Mouse (Mus musculus): ENCODE results near the gene Defb38.

The Defb38 gene

DNA sequence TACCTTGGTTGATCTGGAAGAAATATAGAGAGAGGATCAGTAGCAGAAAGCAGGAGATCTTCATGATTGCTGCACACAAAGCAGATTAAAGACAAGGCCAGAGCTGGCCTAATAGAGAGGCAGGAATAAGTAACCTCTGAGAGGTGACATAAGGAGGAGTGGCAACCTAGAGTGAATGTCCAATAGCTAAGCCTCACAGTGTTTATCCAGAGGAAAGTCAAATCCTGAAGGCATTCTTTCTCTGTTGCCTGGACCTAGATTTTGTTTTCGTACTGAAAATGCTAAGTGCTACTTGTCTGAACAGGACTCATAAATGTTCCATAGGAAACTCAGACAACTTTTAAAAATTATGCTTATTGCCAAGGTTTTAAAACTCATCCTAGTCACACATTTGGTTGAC is at the start of gene Defb38:
Gene Defb38 (minus strand): TSS at position 101 of the 400 bp plus-strand sequence.
- in situ Hi-C loops (cut with MboI; ENCODE audit: low pct_unique_long_range_greater_than_20kb in 1 of 2, low sequenced_read_pairs in 2 of 2, unreplicated experiment in 1 of 2), result no loop called here

DNA sequence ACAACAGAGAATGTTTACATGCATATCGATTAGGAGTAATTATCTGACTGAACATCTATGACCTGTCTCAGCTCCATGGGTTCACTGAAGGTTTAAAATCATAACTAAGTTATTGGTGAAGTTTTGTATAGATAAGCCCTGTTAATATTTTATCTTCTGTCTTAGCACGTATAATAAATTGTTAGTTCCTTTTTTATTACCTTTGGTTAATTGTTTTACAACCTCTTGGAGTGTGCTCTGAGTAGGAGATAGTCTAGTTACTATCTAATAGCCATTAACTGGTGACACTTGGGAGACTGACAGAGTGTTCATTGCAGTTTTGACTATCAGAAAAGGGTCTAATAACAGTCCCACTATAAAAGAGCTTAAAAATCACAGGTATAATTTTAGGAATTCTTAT is 39.6 kb upstream of the Defb38 start:
- in situ Hi-C loops (cut with MboI; ENCODE audit: low pct_unique_long_range_greater_than_20kb in 1 of 2, low sequenced_read_pairs in 2 of 2, unreplicated experiment in 1 of 2), result no loop called here

DNA sequence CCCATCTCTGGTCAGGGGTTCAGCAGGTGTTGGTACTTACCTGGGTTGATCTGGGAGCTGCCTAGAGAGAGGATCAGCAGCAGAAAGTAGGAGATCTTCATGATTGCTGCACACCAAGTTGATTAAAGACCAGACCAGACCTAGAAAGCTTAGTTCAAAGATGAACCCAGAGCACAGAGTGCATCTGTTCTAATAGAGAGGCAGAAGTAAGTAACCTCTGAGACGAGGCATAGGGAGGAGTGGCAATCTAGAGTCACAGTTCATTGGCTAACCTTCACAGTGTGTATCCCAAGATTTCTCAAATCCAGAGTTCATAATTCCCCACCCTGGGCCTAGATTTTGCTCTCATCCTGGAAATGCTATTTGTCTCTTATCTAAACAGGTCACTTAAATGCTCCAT is 38.3 kb upstream of the Defb38 start, which contains the start of gene Defb39:
Gene Defb39 (minus strand): TSS at position 101 of the 400 bp plus-strand sequence.
- in situ Hi-C loops (cut with MboI; ENCODE audit: low pct_unique_long_range_greater_than_20kb in 1 of 2, low sequenced_read_pairs in 2 of 2, unreplicated experiment in 1 of 2), result no loop called here

DNA sequence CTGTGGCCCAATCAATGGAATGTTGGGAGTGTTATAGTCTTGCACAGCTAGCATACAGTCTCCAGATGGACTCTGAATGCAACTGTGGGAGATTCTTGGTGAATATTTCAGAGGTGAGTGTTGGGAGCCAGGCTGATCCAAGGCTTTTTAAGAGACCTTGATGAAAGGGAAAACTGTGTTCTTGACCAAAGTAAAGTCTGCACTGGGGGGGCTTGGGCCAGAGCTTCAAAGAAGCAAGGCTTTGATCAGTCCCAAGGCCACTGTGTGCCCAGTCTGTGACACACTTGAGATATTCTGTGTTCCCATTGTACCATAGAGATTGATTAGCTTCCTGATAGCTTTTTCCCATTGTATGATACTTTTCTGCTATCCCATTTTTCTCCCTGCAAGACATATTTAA is 36.5 kb upstream of the Defb38 start:
- in situ Hi-C loops (cut with MboI; ENCODE audit: low pct_unique_long_range_greater_than_20kb in 1 of 2, low sequenced_read_pairs in 2 of 2, unreplicated experiment in 1 of 2), result no loop called here

DNA sequence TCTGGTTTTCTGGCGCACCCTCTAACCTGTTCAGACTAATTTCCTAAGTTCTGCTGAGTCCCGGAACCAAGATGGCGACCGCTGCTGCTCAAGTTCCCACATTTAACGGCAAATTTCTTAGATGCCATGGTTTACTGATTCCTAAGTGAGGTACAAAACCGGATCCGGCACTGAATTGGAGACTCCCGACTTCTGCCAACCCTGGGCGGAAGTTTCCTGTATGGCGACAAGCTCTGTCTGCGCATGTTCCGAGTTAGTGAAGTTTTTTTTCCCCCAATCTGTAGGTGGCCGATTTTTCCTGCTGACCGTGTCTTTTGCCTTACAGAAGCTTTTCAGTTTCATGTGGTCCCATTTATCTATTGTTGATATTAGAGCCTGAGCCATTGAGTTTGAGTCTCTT is 18.9 kb upstream of the Defb38 start:
- in situ Hi-C loops (cut with MboI; ENCODE audit: low pct_unique_long_range_greater_than_20kb in 1 of 2, low sequenced_read_pairs in 2 of 2, unreplicated experiment in 1 of 2), result no loop called here

Data from mouse embryonic stem cell (cell line).